Mouse (Mus musculus): ENCODE measurements around the gene Xkr7. TPM values are rescaled to one million over a fixed set of nuclear protein-coding genes. Genes with fewer than 3 reads are reported as not detected.

Gene Xkr7
- polyA plus RNA-seq, 1 experiment from 2014 or later, result 0.36 TPM

DNA sequence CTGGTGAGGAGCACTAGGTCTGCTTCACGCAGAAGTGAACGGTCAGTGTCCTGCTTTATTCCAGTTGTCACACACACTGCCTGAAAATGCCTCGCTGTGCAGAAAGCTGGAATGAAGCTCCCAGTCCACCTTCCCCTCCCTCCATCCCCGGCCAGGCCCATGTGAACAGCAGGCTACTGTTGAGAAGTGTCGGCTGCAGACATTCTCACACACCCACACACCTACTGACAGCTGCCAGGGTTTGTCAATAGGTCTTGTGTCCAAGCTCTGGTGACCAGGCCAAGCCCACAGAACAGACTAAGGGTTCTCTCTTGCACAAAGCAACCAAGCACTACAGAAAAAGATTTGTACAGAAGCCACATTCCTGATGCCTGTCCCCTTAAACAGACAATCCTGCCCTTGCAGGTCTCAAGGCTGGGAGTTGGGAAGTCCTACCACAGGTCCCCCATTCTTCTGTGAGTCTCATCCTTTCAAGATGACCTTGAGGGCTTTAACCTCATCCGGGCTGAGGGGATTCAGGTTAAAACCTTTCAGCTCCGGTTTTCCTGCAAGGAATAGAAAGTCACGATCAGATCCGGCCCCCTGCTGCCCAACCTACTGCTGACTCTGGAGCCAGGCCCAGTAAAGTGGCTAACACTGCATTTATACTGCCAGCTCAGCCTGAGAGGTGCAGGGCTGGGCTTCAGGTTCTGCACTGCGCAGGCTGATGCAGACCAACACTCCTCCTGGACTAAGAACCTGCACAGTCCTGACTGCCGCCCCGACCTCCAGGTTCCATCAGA, 22.3 kb upstream of the Xkr7 start:
- Histone ChIP-seq H3K36me3 (replicated peaks; ENCODE audit: control insufficient read depth, insufficient read depth, low read depth, low read length) (no peaks in the 10 kb centered on the region; the same call in none of the 2 replicates), H3K4me2 (ENCODE audit: low read depth, low read length) (no peak overlapping the region)
- no peak for ATAC-seq (replicated peaks; ENCODE audit: insufficient number of reproducible peaks, low FRiP score, low TSS enrichment, low read depth)

DNA sequence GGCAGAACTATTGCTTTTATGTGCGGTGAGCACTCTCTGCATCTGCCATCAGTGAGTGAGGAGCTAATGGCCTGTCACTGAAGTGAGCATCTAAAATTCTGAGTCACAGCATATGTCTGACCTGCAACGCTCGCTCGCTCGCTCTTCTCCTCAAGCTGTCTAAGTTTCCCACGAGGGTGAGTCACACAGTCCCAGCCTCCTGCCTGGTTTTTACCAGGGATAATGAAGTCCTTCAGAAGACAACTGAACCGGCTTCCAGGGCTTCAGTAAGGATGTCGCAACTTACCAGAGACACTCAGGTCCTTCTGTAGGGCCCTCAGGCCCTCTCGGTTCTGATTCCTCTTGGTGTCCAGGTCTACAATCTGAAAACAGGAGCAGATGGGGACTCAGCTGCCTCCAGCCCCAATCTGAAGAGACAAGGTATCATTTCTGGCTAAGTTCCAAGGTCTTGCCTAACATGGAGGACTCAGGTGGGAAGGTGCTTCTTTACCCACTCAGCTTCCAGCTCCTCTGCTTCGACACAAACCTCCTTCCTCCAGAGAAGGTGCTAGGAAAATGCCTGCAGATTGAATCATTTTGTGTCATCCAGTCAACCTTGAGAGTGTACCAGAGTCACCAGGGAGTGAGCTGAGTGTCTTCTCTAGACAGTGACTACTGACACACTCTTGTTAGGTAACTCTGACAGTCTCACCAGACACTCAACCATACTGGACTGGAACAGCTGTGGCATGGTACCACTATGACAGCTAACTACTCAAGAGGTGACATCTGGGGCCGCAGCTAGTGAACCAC, 17.7 kb upstream of the Xkr7 start:
- WGBS, result 90% methylated on average over 11 of the region's 11 CpGs
- Histone ChIP-seq H3K36me3 (replicated peaks; ENCODE audit: control insufficient read depth, insufficient read depth, low read depth, low read length) (no peaks in the 10 kb centered on the region; the same call in none of the 2 replicates), H3K9ac (replicated peaks; ENCODE audit: low read length) (no peak overlapping the region), H3K27ac (replicated peaks; ENCODE audit: low read depth, low read length) (no peak overlapping the region), H3K4me2 (ENCODE audit: low read depth, low read length) (peak overlapping the region; percentile 88), H3K4me3 (ENCODE audit: low read depth, low read length) (peak overlapping the region; percentile 67), H3K27me3 (ENCODE audit: control insufficient read depth, insufficient read depth, low read length) (no peaks in the 10 kb centered on the region), H3K9me3 (replicated peaks; ENCODE audit: control insufficient read depth, low read length) (no peaks in the 10 kb centered on the region), H3K4me1 (ENCODE audit: control insufficient read depth, insufficient read depth, low read length) (peaks cover 3% of the 10 kb centered on the region; the same call in 1 of the 2 replicates)
- ATAC-seq (replicated peaks; ENCODE audit: insufficient number of reproducible peaks, low FRiP score, low TSS enrichment, low read depth) (no peak), DNase-seq (ENCODE audit: low spot score) (no peak)

More for the DNA sequence above, 22.3 kb upstream of the Xkr7 start:
- H3K4me1 ChIP-seq (ENCODE audit: control insufficient read depth, insufficient read depth, low read length), result peaks cover 3% of the 10 kb centered on the region; the same call in 1 of the 2 replicates
- H3K27me3 ChIP-seq (ENCODE audit: control insufficient read depth, insufficient read depth, low read length), result no peaks in the 10 kb centered on the region
- DNase-seq (ENCODE audit: low spot score), result no peak
- WGBS, result 93% methylated on average over 12 of the region's 12 CpGs
- no peaks in the 10 kb centered on the region for H3K9me3 ChIP-seq (replicated peaks; ENCODE audit: control insufficient read depth, low read length)
- no peak overlapping the region for H3K27ac ChIP-seq (replicated peaks; ENCODE audit: low read depth, low read length)
- no peak overlapping the region for H3K4me3 ChIP-seq (ENCODE audit: low read depth, low read length)
- no peak overlapping the region for H3K9ac ChIP-seq (replicated peaks; ENCODE audit: low read length)

DNA sequence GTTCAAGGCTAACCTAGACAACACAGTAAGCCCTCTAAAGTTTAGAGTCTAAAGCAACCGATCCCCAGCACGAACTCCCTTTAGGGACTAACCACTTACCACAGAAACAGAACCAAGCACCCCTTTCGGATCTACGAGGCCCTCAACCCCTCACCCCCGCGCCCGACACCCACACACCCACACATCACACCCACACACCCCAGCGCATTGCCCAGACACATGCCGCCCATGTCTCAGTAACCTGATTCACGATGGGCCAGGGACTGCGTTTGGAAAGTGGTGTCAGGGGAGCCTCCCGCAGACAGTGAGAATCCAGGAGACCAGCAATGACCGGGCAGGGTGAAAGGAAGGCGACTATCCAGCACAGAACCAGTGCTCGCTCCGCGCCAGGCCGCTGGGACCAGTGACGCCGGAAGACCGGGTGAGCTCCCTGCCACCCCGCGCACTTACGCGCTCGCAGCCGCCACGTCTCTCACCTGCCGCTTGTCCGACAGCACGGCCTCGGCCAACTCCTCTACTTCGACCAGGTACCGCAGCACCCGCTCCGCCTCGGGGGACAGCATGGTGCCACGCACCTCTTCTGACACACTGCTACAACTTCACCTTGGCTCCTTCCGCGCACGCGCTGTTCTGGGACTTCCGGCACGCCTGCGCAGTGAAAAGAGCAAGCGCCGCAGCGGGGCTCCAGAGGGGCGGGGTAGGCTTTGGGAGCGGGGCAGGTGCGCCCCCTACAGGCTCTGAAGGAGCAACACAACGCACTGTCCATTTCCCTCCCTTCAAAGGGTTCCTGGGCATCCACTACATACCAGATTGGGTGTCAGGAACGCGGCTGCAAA, 16.7 kb upstream of the Xkr7 start, which contains the start of gene Pdrg1:
Pdrg1 (minus strand) TSS at position 670 of the 836 bp plus-strand sequence.
- H3K36me3 ChIP-seq (replicated peaks; ENCODE audit: control insufficient read depth, insufficient read depth, low read depth, low read length), result no peaks in the 10 kb centered on the region; the same call in none of the 2 replicates
- peak within 1 kb of the TSS; percentile 63 for H3K9ac ChIP-seq (replicated peaks; ENCODE audit: low read length)
- ATAC-seq (replicated peaks; ENCODE audit: insufficient number of reproducible peaks, low FRiP score, low TSS enrichment, low read depth), result peak; percentile 94
- peak within 1 kb of the TSS; percentile 88 for H3K4me2 ChIP-seq (ENCODE audit: low read depth, low read length)
- peaks cover 3% of the 10 kb centered on the region; the same call in 1 of the 2 replicates for H3K4me1 ChIP-seq (ENCODE audit: control insufficient read depth, insufficient read depth, low read length)
- no peaks in the 10 kb centered on the region for H3K27me3 ChIP-seq (ENCODE audit: control insufficient read depth, insufficient read depth, low read length)
- whole genome bisulfite sequencing, result 1% methylated on average over 54 of the region's 54 CpGs
- no peaks in the 10 kb centered on the region for H3K9me3 ChIP-seq (replicated peaks; ENCODE audit: control insufficient read depth, low read length)
- H3K27ac ChIP-seq (replicated peaks; ENCODE audit: low read depth, low read length), result no peak within 1 kb of the TSS
- H3K4me3 ChIP-seq (ENCODE audit: low read depth, low read length), result peak within 1 kb of the TSS; percentile 67
- peak; percentile 96 for DNase-seq (ENCODE audit: low spot score)

DNA sequence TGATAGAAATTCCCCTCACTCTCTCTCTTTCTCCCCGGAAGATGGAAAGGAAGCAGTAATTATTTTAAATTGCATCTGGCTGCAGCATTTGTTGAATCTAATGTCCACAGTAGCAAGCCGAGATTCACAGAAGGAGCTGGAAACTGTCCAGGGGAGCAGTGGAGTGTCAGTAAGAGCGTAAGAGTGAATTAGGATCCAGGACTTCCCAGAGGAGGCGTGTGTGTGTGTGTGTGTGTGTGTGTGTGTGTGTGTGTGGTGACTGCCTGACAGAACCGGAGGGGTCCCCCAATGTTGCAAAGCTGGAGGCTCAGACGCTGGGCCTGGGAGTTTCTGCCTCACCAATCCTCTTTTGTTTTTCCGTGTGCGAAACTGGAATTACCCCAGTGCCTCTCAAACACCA, 15.8 kb upstream of the Xkr7 start:
- ATAC-seq (replicated peaks; ENCODE audit: insufficient number of reproducible peaks, low FRiP score, low TSS enrichment, low read depth) (no peak), DNase-seq (ENCODE audit: low spot score) (no peak)
- no peak overlapping the region for H3K27ac ChIP-seq (replicated peaks; ENCODE audit: low read depth, low read length)
- no peak overlapping the region for H3K9ac ChIP-seq (replicated peaks; ENCODE audit: low read length)
- H3K4me1 ChIP-seq (ENCODE audit: control insufficient read depth, insufficient read depth, low read length), result peaks cover 3% of the 10 kb centered on the region; the same call in 1 of the 2 replicates
- no peaks in the 10 kb centered on the region for H3K27me3 ChIP-seq (ENCODE audit: control insufficient read depth, insufficient read depth, low read length)
- H3K36me3 ChIP-seq (replicated peaks; ENCODE audit: control insufficient read depth, insufficient read depth, low read depth, low read length), result no peaks in the 10 kb centered on the region; the same call in 1 of the 2 replicates
- no peaks in the 10 kb centered on the region for H3K9me3 ChIP-seq (replicated peaks; ENCODE audit: control insufficient read depth, low read length)
- 45% methylated on average over 8 of the region's 8 CpGs for WGBS
- H3K4me2 ChIP-seq (ENCODE audit: low read depth, low read length), result no peak overlapping the region
- no peak overlapping the region for H3K4me3 ChIP-seq (ENCODE audit: low read depth, low read length)

DNA sequence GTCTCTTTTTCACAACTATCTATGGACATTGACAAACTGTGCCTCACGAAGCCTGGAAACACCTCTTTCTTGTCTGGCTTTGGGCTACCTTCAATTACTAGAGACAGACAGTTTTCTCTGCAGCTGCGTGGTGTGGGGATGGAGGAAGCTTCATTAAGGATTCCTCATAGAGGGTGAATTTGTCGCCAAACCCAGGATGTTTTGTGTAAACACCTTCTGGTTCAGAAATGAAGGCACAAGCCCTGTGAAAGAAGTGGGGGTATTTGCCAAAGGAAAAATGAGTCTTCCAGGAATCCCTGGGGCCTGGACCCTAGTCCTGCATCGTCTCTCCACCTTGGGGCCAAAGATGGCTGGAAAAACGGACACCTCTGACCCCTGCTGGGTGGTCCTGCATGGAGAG, 14.9 kb upstream of the Xkr7 start:
- ATAC-seq (replicated peaks; ENCODE audit: insufficient number of reproducible peaks, low FRiP score, low TSS enrichment, low read depth), result no peak

DNA sequence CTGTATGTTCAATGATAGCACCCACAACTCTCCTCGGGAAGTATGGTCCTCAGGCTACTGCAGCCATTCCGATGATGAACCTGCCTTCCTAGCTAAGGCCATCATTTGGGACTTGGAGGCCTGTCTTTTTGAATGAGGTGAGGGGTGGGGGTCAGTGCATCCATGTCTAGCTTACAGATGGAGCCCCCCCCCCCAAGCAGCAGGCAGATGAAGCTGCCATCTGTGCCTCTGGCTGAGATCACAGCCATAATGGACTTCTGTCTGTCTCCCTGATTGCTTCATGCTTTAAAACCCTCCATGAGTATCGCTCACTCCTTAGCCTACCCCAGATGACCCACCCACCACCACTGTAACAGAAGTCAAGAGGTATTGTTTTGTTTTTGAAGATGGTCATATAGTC, 12.3 kb upstream of the Xkr7 start:
- no peak overlapping the region for H3K4me2 ChIP-seq (ENCODE audit: low read depth, low read length)
- WGBS, result 88% methylated on average over 3 of the region's 3 CpGs
- no peaks in the 10 kb centered on the region for H3K9me3 ChIP-seq (replicated peaks; ENCODE audit: control insufficient read depth, low read length)
- ATAC-seq (replicated peaks; ENCODE audit: insufficient number of reproducible peaks, low FRiP score, low TSS enrichment, low read depth), result no peak
- no peak overlapping the region for H3K4me3 ChIP-seq (ENCODE audit: low read depth, low read length)
- no peaks in the 10 kb centered on the region; the same call in 1 of the 2 replicates for H3K4me1 ChIP-seq (ENCODE audit: control insufficient read depth, insufficient read depth, low read length)
- DNase-seq (ENCODE audit: low spot score), result no peak
- H3K36me3 ChIP-seq (replicated peaks; ENCODE audit: control insufficient read depth, insufficient read depth, low read depth, low read length), result no peaks in the 10 kb centered on the region
- H3K27me3 ChIP-seq (ENCODE audit: control insufficient read depth, insufficient read depth, low read length), result no peaks in the 10 kb centered on the region
- no peak overlapping the region for H3K27ac ChIP-seq (replicated peaks; ENCODE audit: low read depth, low read length)
- H3K9ac ChIP-seq (replicated peaks; ENCODE audit: low read length), result no peak overlapping the region

More for the DNA sequence above, 14.9 kb upstream of the Xkr7 start:
- Histone ChIP-seq H3K4me3 (ENCODE audit: low read depth, low read length) (no peak overlapping the region), H3K36me3 (replicated peaks; ENCODE audit: control insufficient read depth, insufficient read depth, low read depth, low read length) (no peaks in the 10 kb centered on the region; the same call in 1 of the 2 replicates), H3K27me3 (ENCODE audit: control insufficient read depth, insufficient read depth, low read length) (no peaks in the 10 kb centered on the region), H3K9me3 (replicated peaks; ENCODE audit: control insufficient read depth, low read length) (no peaks in the 10 kb centered on the region), H3K4me2 (ENCODE audit: low read depth, low read length) (no peak overlapping the region), H3K27ac (replicated peaks; ENCODE audit: low read depth, low read length) (no peak overlapping the region), H3K4me1 (ENCODE audit: control insufficient read depth, insufficient read depth, low read length) (peaks cover 3% of the 10 kb centered on the region; the same call in 1 of the 2 replicates), H3K9ac (replicated peaks; ENCODE audit: low read length) (no peak overlapping the region)
- 46% methylated on average over 5 of the region's 5 CpGs for WGBS
- DNase-seq (ENCODE audit: low spot score), result no peak

DNA sequence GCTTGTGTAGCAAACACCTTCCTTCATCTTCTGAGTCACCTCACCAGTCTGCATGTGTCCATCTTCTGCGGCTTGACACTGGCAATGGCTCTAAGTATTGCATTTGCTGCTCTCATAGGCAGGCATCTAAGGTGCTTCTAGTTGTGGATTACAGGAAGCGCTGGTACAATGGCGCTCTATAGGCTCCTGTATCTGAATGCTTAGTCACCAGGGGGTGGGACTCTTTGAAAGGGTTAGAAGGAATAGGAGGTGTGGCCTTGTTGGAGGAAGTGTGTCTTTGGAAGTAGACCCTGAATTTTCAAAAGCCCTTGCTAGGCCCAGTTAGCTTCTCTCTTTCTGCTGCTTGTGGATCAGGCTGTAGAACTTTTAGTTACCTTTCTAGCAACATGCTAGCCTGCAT, 10.5 kb upstream of the Xkr7 start:
- WGBS, result 62% methylated on average over 3 of the region's 3 CpGs
- DNase-seq (ENCODE audit: low spot score), result no peak
- Histone ChIP-seq H3K4me3 (ENCODE audit: low read depth, low read length) (no peak overlapping the region), H3K4me2 (ENCODE audit: low read depth, low read length) (no peak overlapping the region), H3K27ac (replicated peaks; ENCODE audit: low read depth, low read length) (no peak overlapping the region), H3K9ac (replicated peaks; ENCODE audit: low read length) (no peak overlapping the region), H3K27me3 (ENCODE audit: control insufficient read depth, insufficient read depth, low read length) (no peaks in the 10 kb centered on the region), H3K4me1 (ENCODE audit: control insufficient read depth, insufficient read depth, low read length) (no peaks in the 10 kb centered on the region), H3K9me3 (replicated peaks; ENCODE audit: control insufficient read depth, low read length) (no peaks in the 10 kb centered on the region), H3K36me3 (replicated peaks; ENCODE audit: control insufficient read depth, insufficient read depth, low read depth, low read length) (no peaks in the 10 kb centered on the region)
- ATAC-seq (replicated peaks; ENCODE audit: insufficient number of reproducible peaks, low FRiP score, low TSS enrichment, low read depth), result no peak

Measured in embryonic facial prominence, embryonic 11.5 days (tissue).